15 mouse cellular contexts compared by ENCODE assay signal in genomic region chr15:83074179-83074578, GRCm38 (mm10). TPM values are rescaled to one million over a fixed set of nuclear protein-coding genes. Genes with fewer than 3 reads are reported as not detected.
A peak's percentile ranks its signal among the peaks of the same experiment; 100 is the strongest.
DNase-seq lines count a peak whose midpoint lies in the region; ATAC-seq and TF ChIP-seq lines count a peak whose summit lies in the region.
"Had no signal": no experiment of that assay in that cellular context is flagged by ENCODE, and none has a peak within 500 bp of the region (broad histone marks: within the 10 kb centered on the region; RNA-seq: fewer than 3 reads in every experiment).

No protein-coding gene starts in this region.

- H3K27me3 ChIP-seq in heart, embryonic 12.5 days (replicated peaks) = 0 out of 2 replicates have a peak, but pooled peaks cover 8% of the 10 kb centered on the region
- H3K27me3 ChIP-seq in lung, postnatal 0 days (replicated peaks; ENCODE audit: insufficient read depth, low read length) = no peaks in the 10 kb centered on the region
- H3K27me3 ChIP-seq: CH12.LX; forebrain, embryonic 13.5 days; heart, embryonic 15.5 days had no signal

- H3K4me1 ChIP-seq in heart, embryonic 12.5 days (replicated peaks) = peaks cover 13% of the 10 kb centered on the region
- no peaks in the 10 kb centered on the region for H3K4me1 ChIP-seq in lung, postnatal 0 days (ENCODE audit: insufficient read depth, low read depth, low read length)
- H3K4me1 ChIP-seq: forebrain, embryonic 13.5 days; stomach, embryonic 15.5 days had no signal

- H3K36me3 ChIP-seq in heart, embryonic 12.5 days = no peaks in the 10 kb centered on the region
- no peaks in the 10 kb centered on the region for H3K36me3 ChIP-seq in lung, postnatal 0 days (ENCODE audit: insufficient read depth, low read length)
- H3K36me3 ChIP-seq: heart, embryonic 15.5 days; liver, embryonic 13.5 days; stomach, embryonic 15.5 days had no signal

- no peak for TF ChIP-seq CTCF in lung, postnatal 0 days (IDR thresholded peaks at IDR 0.05)

- H3K9ac ChIP-seq in heart, embryonic 12.5 days = no peak overlapping the region
- no peak overlapping the region for H3K9ac ChIP-seq in lung, postnatal 0 days (replicated peaks; ENCODE audit: low read depth)
- H3K9ac ChIP-seq: forebrain, embryonic 13.5 days; heart, embryonic 15.5 days; liver, embryonic 13.5 days; stomach, embryonic 15.5 days had no signal

- 84% methylated on average over 4 of the region's 4 CpGs for WGBS in heart, embryonic 12.5 days
- 58% methylated on average over 4 of the region's 4 CpGs for WGBS in lung, postnatal 0 days

- H3K9me3 ChIP-seq in heart, embryonic 12.5 days (replicated peaks) = no peaks in the 10 kb centered on the region
- H3K9me3 ChIP-seq in lung, postnatal 0 days (ENCODE audit: low read length) = no peaks in the 10 kb centered on the region
- H3K9me3 ChIP-seq: forebrain, embryonic 13.5 days; heart, embryonic 15.5 days; liver, embryonic 13.5 days; stomach, embryonic 15.5 days had no signal

- no peak overlapping the region for H3K4me3 ChIP-seq in heart, embryonic 12.5 days
- H3K4me3 ChIP-seq in lung, postnatal 0 days (ENCODE audit: low read depth, low read length) = no peak overlapping the region
- H3K4me3 ChIP-seq: forebrain, embryonic 13.5 days; heart, embryonic 15.5 days; liver, embryonic 13.5 days; stomach, embryonic 15.5 days had no signal

- intact Hi-C loops in heart, postnatal 14 days (cut with DNase I) = no loop called here

- no peak overlapping the region for H3K4me2 ChIP-seq in heart, embryonic 12.5 days
- no peak overlapping the region for H3K4me2 ChIP-seq in lung, postnatal 0 days (replicated peaks; ENCODE audit: low read depth, low read length)
- H3K4me2 ChIP-seq: forebrain, embryonic 13.5 days; heart, embryonic 15.5 days; liver, embryonic 13.5 days; stomach, embryonic 15.5 days had no signal

- peak; percentile 93 for DNase-seq in heart, adult 11 months
- peak; percentile 60 to 73 for DNase-seq in lung, adult 18-20 months
- no peak for DNase-seq in lung, postnatal 10 days
- peak; percentile 62 to 70 for DNase-seq in heart, postnatal 14 days
- peak; percentile 29 for DNase-seq in lung, postnatal 0 days (ENCODE audit: low spot score)
- DNase-seq in layer of hippocampus, postnatal 25 days (ENCODE audit: extremely low spot score in 1 of 2, low spot score in 1 of 2) = no peak
- DNase-seq: liver, embryonic 13.5 days; thymus, postnatal 25 days had no signal

- no peak for ATAC-seq in heart, embryonic 12.5 days (ENCODE audit: insufficient number of reproducible peaks, low FRiP score)
- ATAC-seq in lung, postnatal 0 days = no peak
- ATAC-seq: activated CD4-positive, CD25-positive, alpha-beta regulatory T cell, adult 4 months; forebrain, embryonic 13.5 days; midbrain, embryonic 16.5 days had no signal

- TF ChIP-seq EP300 in lung, postnatal 0 days (IDR thresholded peaks at IDR 0.05) = no peak

- no peak overlapping the region for H3K27ac ChIP-seq in heart, embryonic 12.5 days (ENCODE audit: poor library complexity, severe bottlenecking)
- no peak overlapping the region for H3K27ac ChIP-seq in lung, postnatal 0 days (ENCODE audit: low read length)
- H3K27ac ChIP-seq: forebrain, embryonic 13.5 days; heart, embryonic 15.5 days; liver, embryonic 13.5 days; stomach, embryonic 15.5 days had no signal

RNA-seq across cellular contexts. Expression of gene Serhl, which starts 15.1 kb away (rescaled TPM):
- 58.9 and 68.8 TPM in 2 replicates for polyA plus RNA-seq in heart, embryonic 12.5 days (2016; fragmentation: Nextera tagmentation; extraction: Ambion mirVana)
- 10 to 100 TPM; 48.1 to 49.4 TPM for total RNA-seq in heart, postnatal 14 days (2021)
- polyA plus RNA-seq in lung, postnatal 0 days (2015; fragmentation: Nextera tagmentation; extraction: Ambion mirVana) = 50.9 and 53.9 TPM in 2 replicates
- 1 to 10 TPM; 8.4 to 9.4 TPM for total RNA-seq in layer of hippocampus, postnatal 25 days (2021)

RNA-seq across cellular contexts. Expression of gene Nfam1, which starts 41.1 kb away (rescaled TPM):
- 1.7 and 1.9 TPM in 2 replicates for polyA plus RNA-seq in heart, embryonic 12.5 days (2016; fragmentation: Nextera tagmentation; extraction: Ambion mirVana)
- 1 to 10 TPM; 2.2 to 2.4 TPM for total RNA-seq in heart, postnatal 14 days (2021)
- 6.3 and 6.5 TPM in 2 replicates for polyA plus RNA-seq in lung, postnatal 0 days (2015; fragmentation: Nextera tagmentation; extraction: Ambion mirVana)
- 1 to 10 TPM; 2.5 to 2.7 TPM for total RNA-seq in layer of hippocampus, postnatal 25 days (2021)

RNA-seq across cellular contexts. Expression of gene Rrp7a, which starts 48.4 kb away (rescaled TPM):
- polyA plus RNA-seq in heart, embryonic 12.5 days (2016; fragmentation: Nextera tagmentation; extraction: Ambion mirVana) = 39.3 and 44.8 TPM in 2 replicates
- 10 to 100 TPM; 38.6 to 44.8 TPM for total RNA-seq in heart, postnatal 14 days (2021)
- polyA plus RNA-seq in lung, postnatal 0 days (2015; fragmentation: Nextera tagmentation; extraction: Ambion mirVana) = 38.2 and 40.2 TPM in 2 replicates
- total RNA-seq in layer of hippocampus, postnatal 25 days (2021) = 100 to 1,000 TPM; 144 to 161 TPM

Comparison
In these comparisons a context has a peak if more than half of its experiments do, and no peak if none do; other contexts are left out.
1. DNase-seq: peak in heart, adult 11 months (single experiment), lung, adult 18-20 months (2 of 2), heart, postnatal 14 days (2 of 2) and lung, postnatal 0 days (single experiment); none in lung, postnatal 10 days (single experiment) and layer of hippocampus, postnatal 25 days (0 of 2).
2. RNA of gene Serhl, which starts 15.1 kb away (total RNA-seq): 48.1 to 49.4 TPM in heart, postnatal 14 days; 8.4 to 9.4 TPM in layer of hippocampus, postnatal 25 days; every median in the first group is over 4 times any median in the second.